Mouse (Mus musculus): Measurements from ENCODE around the gene Tbcd.
"Not testable (repeated sequence)": the region's sequence is repeated elsewhere in the genome, so short reads cannot be mapped to it uniquely, and the experiment has no call there.

The Tbcd gene

DNA sequence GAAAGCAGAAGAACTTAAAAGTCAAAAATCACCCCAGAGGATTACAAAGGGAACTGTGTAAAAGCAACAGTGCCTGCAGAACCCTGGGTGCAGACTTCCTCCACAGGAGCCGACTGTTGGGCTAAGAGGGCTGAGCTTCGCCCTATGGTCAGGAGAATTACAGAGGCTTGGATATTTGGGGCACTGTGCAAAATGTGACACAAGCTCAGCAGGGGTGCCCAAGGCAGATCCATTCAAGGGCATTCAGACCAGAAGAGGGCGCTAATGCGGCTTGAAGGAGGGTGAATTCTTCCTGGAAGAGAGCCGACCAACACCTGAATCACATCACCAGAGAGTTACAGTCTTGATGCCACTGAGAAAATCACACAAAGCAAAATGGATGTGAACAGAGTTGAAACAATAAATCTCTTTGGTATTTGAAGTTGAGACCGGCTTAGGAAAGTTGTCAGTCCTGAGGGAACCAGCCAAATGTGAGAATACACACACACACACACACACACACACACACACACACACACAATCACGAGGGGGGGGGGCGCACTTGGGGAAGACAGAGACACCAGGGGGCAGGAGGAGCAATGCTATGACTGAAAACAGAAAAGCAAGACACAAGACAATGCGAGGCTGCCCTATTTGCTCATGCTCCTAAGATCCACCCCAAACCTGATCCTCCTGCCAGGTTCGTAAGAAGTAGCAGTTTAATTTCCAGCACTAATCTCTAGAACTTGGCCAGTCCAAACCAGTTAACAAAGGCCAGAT, 201.0 kb downstream of the Tbcd start:
- DNase-seq (ENCODE audit: low spot score in 2 of 2) = peak in 1 of 2 experiments; percentile 65

DNA sequence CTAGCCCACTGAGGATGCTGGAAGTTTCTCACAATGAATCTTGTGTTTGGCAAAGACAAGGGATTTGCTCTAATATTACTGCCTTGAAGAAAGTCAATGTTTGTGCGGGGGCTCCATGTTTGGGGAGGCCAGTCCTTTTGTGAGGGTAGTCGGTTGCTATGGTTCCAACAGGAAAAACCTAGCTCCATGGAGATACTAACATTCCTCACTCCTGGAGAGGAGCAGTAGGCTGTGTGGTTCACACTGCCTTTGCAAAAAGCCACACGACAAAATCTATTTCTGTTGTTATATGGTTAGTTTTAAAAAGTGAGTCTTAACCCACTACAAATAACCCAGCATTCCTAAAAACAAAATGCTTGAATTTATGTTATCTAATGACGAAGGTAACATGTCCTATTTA, 201.9 kb downstream of the Tbcd start:
- no peak for DNase-seq (ENCODE audit: low spot score in 2 of 2)

DNA sequence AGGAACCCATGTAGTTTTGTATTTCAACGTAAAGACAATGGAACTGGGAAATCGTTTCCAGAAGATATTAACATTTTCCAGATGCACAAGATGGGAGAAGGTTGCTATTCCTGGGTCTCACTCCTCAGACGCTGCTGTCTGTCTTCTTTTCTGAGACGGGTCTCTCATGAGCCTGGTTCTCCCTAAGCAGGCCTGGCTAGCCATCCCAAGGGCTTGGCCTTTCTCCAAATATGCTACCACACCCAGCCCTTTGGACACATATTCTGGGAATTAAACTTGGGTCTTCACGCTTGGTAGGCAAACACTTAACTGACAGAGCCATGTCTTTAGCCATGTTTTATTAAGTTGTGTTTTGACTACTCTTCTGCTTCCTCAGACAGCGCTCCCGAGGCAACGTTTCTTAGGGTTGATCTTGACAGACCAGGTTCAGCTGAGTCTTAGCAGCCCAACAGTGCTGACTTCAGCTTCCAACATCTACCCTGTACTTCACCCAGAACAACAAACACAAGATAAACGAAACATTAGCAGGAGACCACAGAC, 202.7 kb downstream of the Tbcd start:
- DNase-seq (ENCODE audit: low spot score in 2 of 2) = no peak

- DNase-seq (ENCODE audit: low spot score in 2 of 2) = no peak
Observed at GRCm38 (mm10) chr11:121655166-121655806, 203.5 kb downstream of the Tbcd start.

DNA sequence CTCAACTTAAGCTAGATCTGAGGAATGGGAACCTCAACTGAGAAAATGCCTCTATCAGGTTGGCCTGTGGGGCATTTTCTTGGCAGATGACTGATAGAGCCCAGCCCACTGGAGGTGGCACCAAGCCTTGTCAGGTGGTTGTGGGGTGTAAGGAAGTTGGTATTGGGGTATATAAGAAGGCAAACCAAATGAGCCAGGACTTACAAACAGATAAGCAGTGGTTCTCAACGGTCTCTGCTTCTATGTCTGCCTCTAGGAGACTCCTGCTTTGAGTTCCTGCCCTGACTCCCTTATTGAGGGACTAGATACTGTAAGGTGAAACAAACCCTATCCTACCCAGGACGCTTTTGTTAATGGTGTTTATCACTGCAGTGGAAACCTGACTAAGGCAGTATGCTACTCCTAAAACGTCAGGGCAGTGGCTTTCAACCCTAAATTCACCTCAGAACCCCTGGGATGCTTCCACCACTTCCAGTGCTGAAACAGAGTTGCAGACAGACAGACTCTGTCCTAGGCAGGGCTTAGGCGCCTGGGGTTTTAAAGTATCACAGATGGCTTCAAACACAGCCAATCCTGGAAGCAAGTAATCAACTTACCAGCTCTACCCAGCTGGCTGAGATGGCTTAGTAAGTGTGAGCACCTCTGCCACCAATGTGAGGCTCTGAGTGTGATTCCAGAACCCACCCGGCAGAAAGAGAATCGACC, 204.2 kb downstream of the Tbcd start:
- no peak for DNase-seq (ENCODE audit: low spot score in 2 of 2)

- DNase-seq (ENCODE audit: low spot score in 2 of 2) = no peak
Observed at GRCm38 (mm10) chr11:121658151-121658550, 206.4 kb downstream of the Tbcd start.

DNA sequence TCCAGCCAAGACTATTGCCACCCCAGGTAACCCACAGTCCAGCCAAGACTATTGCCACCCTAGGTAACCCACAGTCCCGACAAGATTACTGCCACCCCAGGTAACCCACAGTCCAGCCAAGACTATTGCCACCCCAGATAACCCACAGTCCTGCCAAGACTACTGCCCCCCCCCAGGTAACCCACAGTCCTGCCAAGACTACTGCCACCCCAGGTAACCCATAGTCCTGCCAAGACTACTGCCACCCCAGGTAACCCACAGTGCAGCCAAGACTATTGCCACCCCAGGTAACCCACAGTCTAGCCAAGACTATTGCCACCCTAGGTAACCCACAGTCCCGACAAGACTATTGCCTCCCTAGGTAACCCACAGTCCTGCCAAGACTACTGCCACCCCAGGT, 208.9 kb downstream of the Tbcd start:
- not testable (repeated sequence) for DNase-seq (ENCODE audit: low spot score in 2 of 2)

GRCm38 (mm10) chr11:121661116-121661515, 209.4 kb downstream of the Tbcd start:
- no peak for DNase-seq (ENCODE audit: low spot score in 2 of 2)

Measured in cerebellum, postnatal 4 days (tissue).